Mouse (Mus musculus) liver, adult 2 months (tissue): ENCODE measurements around the gene Ppp1r26.

ENCODE experiments used
- CTCF ChIP-seq: fragments of 200-500 bp; IDR thresholded peaks from 2 replicates; pipeline ENCODE4 v1.5.1; 2011; ENCODE audit warnings: low read depth, low read length, control low read depth
- POLR2A ChIP-seq: fragments of 200-500 bp; IDR thresholded peaks from 2 replicates; pipeline ENCODE4 v1.6.1; 2011; ENCODE audit warnings: low read length, control low read depth; ENCODE audit not compliant: insufficient read depth; ENCODE audit errors: extremely low read depth

GRCm38 (mm10) chr2:28498431-28498830, 51.8 kb downstream of the Ppp1r26 start:
- TF ChIP-seq POLR2A, result no peak
- no peak for TF ChIP-seq CTCF
